Mouse (Mus musculus) liver, adult 2 months (tissue): Measurements from ENCODE around the gene Ankrd37. TPM values are rescaled to one million over a fixed set of nuclear protein-coding genes. Genes with fewer than 3 reads are reported as not detected.

Source experiments
- DNase-seq: peaks from one replicate; pipeline ENCODE4 v3.0.0-alpha.2; 2011; ENCODE audit warnings: low read depth, low spot score; ENCODE audit errors: extremely low read depth
- H3K27ac ChIP-seq: fragments of 200-500 bp; replicated peaks from 2 replicates; pipeline ENCODE4 v1.5.1; 2012; ENCODE audit warnings: low read depth, mild to moderate bottlenecking, control low read depth, inconsistent platforms, low read length; ENCODE audit not compliant: insufficient read depth
- H3K27me3 ChIP-seq: fragments of 200-500 bp; 2 replicates; pipeline ENCODE4 v1.6.1; 2012; ENCODE audit warnings: mild to moderate bottlenecking, moderate library complexity, low read length, inconsistent platforms; ENCODE audit not compliant: control insufficient read depth, insufficient read depth
- H3K36me3 ChIP-seq: fragments of 200-500 bp; 2 replicates; pipeline ENCODE4 v1.6.1; 2012; ENCODE audit warnings: low read length, inconsistent platforms; ENCODE audit not compliant: control insufficient read depth, insufficient read depth
- H3K4me1 ChIP-seq: fragments of 200-500 bp; 2 replicates; pipeline ENCODE4 v1.6.1; 2011; ENCODE audit warnings: low read length; ENCODE audit not compliant: control insufficient read depth, insufficient read depth
- H3K4me3 ChIP-seq: fragments of 200-500 bp; 2 replicates; pipeline ENCODE4 v1.5.1; 2011; ENCODE audit warnings: low read depth, mild to moderate bottlenecking, control low read depth, low read length, moderate library complexity; ENCODE audit not compliant: insufficient read depth
- H3K79me2 ChIP-seq: fragments of 200-500 bp; 2 replicates; pipeline ENCODE4 v1.6.1; 2012; ENCODE audit warnings: inconsistent platforms, mild to moderate bottlenecking, low read length, moderate library complexity; ENCODE audit not compliant: control insufficient read depth, insufficient read depth
- H3K9ac ChIP-seq: fragments of 200-500 bp; 2 replicates; pipeline ENCODE4 v1.6.1; 2012; ENCODE audit warnings: low read depth, mild to moderate bottlenecking, control low read depth, inconsistent platforms, low read length
- CTCF ChIP-seq: fragments of 200-500 bp; IDR thresholded peaks from 2 replicates; pipeline ENCODE4 v1.5.1; 2011; ENCODE audit warnings: low read depth, low read length, control low read depth
- POLR2A ChIP-seq: fragments of 200-500 bp; IDR thresholded peaks from 2 replicates; pipeline ENCODE4 v1.6.1; 2011; ENCODE audit warnings: low read length, control low read depth; ENCODE audit not compliant: insufficient read depth; ENCODE audit errors: extremely low read depth
- WGBS: fragments of 180-500 bp; shearing (Covaris S2); methylation state at CpG from one replicate; pipeline ENCODE4 v1.1.7; 2018; 5-methylcytosine and 5-hydroxymethylcytosine counted together
- polyA plus RNA-seq: library from polyadenylated mRNA; depleted of rRNA; stranded (reverse); fragments of >200 nt; gene quantifications from 2 replicates; pipeline ENCODE4 v1.2.3, GENCODE M21; 2012
- total RNA-seq: library from RNA; depleted of rRNA; stranded (reverse); fragments of >200 nt; gene quantifications from 2 replicates; pipeline ENCODE4 v1.2.3, GENCODE M21; 2014

Ankrd37 gene
- total and polyA plus RNA-seq, 2 experiments = 0.65 to 2.4 TPM

DNA sequence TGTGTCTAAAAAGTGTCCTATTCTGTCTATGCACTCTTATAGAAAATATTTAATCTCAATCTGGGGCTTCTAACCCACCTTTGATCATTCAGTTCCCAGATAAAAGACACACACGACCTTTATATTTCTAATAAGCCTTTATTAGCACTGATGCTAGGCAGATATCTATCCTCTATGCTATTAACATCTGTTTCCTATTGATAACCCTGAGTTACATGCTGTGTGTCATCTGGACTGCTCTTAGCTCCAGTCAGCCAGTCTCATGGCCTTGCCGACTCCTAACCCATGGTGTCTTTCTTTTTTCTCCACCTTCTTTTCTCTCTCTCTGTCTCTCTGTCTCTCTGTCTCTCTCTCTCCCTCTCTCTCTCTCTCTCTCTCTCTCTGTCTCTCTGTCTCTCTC, 17.3 kb downstream of the Ankrd37 start:
- no peaks in the 10 kb centered on the region for H3K79me2 ChIP-seq
- peaks cover 38% of the 10 kb centered on the region for H3K36me3 ChIP-seq
- H3K9ac ChIP-seq = no peak overlapping the region
- no peaks in the 10 kb centered on the region for H3K27me3 ChIP-seq
- TF ChIP-seq CTCF (no peak), POLR2A (no peak)
- H3K4me3 ChIP-seq = no peak overlapping the region
- 71% methylated on average over 2 of the region's 2 CpGs for WGBS
- DNase-seq = no peak
- H3K4me1 ChIP-seq = no peaks in the 10 kb centered on the region
- no peak overlapping the region for H3K27ac ChIP-seq

GRCm38 (mm10) chr8:45986665-45987064, 18.8 kb downstream of the Ankrd37 start:
- TF ChIP-seq POLR2A = no peak
- TF ChIP-seq CTCF = no peak
- Histone ChIP-seq H3K27ac (no peak overlapping the region), H3K79me2 (no peaks in the 10 kb centered on the region), H3K4me3 (no peak overlapping the region), H3K4me1 (no peaks in the 10 kb centered on the region), H3K9ac (no peak overlapping the region), H3K36me3 (peaks cover 46% of the 10 kb centered on the region), H3K27me3 (no peaks in the 10 kb centered on the region)
- no peak for DNase-seq
- WGBS = 59% methylated on average over 3 of the region's 3 CpGs

DNA sequence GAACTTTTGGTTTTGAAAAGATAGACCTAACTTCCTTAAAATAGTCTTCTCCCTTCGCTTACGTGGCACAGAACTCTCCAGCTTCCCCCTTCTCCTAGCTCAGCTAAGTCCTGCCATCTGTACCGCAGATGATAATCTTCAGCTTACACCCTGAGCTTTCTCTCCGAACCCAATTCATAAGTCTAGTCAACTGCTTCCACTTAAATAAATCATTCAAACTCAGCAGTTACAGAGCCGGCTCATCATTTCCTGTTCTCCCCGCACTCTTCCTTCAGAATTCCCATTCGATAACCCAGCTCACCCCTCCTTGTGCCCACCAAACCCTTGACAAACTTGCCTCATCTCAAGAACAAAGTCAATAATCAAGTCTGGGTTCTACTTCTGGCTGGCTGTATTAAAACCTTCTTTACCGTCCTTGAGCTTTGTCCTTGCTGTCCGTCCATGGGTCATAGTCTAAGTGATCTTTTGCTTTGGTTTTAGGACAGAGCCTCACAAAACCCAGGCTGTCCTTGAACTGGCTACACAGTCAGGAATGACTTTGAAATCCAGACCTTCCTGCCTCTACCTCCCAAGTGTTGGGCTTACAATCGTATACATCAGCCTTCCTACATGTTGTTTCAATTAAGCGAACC, 29.6 kb downstream of the Ankrd37 start:
- 33% methylated on average over 11 of the region's 11 CpGs for WGBS
- DNase-seq = peak; percentile 62
- H3K9ac ChIP-seq = peak overlapping the region; percentile 56
- peaks cover 2% of the 10 kb centered on the region for H3K4me1 ChIP-seq
- H3K4me3 ChIP-seq = peak overlapping the region; percentile 53
- H3K27me3 ChIP-seq = no peaks in the 10 kb centered on the region
- H3K36me3 ChIP-seq = peaks cover 8% of the 10 kb centered on the region
- H3K27ac ChIP-seq = peak overlapping the region; percentile 53
- TF ChIP-seq POLR2A = no peak
- no peak for TF ChIP-seq CTCF
- peaks cover 2% of the 10 kb centered on the region; the same call in 1 of the 2 replicates for H3K79me2 ChIP-seq

DNA sequence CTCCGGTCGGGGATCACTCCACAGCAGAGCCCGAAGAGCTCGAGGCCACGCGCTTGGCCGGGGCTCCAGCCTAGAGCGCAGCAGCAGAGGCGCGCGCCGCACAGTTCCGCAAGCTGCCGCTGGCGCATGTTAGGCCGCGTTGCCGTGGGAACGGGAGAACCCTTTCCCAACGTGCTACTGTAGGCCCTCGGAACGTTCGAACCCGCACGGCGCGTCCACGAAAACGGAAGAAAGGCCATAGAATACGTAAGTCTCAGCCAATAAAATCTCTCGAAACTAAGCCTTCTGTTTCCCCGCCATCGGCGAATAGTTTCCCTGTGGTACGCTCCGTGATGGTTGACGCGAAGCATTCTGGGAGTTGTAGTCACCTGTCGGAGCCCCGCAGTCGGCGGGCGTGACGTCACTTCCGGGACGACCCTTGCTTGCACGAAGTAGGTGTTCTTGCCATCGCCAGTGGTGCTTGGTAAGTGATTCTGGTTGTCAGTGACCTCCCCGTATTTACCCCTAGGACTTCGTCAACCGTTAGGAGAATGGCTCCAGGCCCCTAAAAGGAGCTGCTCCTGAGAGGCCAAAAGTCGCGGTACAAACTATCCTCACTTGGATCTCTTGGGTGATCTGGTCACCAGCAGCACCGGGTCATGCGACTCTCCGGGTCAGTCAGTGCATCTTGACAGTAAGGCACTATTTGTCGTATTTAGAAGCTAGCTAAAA, 30.2 kb downstream of the Ankrd37 start, which contains the start of the genes 1700029J07Rik and Ufsp2:
TSS of gene 1700029J07Rik (minus strand) at position 127 of the 711 bp plus-strand sequence.
TSS of gene Ufsp2 (plus strand) at position 403 of the 711 bp plus-strand sequence.
- peak; percentile 51 for TF ChIP-seq CTCF
- no peak for TF ChIP-seq POLR2A
- H3K4me1 ChIP-seq = peaks cover 2% of the 10 kb centered on the region
- H3K4me3 ChIP-seq = peak within 1 kb of the TSS; percentile 53
- under 1% methylated on average over 57 of the region's 57 CpGs for WGBS
- H3K27ac ChIP-seq = peak within 1 kb of the TSS; percentile 53
- no peaks in the 10 kb centered on the region for H3K27me3 ChIP-seq
- no peaks in the 10 kb centered on the region; the same call in 1 of the 2 replicates for H3K79me2 ChIP-seq
- H3K36me3 ChIP-seq = peaks cover 4% of the 10 kb centered on the region
- DNase-seq = peak; percentile 97
- peak within 1 kb of the TSS; percentile 56 for H3K9ac ChIP-seq

DNA sequence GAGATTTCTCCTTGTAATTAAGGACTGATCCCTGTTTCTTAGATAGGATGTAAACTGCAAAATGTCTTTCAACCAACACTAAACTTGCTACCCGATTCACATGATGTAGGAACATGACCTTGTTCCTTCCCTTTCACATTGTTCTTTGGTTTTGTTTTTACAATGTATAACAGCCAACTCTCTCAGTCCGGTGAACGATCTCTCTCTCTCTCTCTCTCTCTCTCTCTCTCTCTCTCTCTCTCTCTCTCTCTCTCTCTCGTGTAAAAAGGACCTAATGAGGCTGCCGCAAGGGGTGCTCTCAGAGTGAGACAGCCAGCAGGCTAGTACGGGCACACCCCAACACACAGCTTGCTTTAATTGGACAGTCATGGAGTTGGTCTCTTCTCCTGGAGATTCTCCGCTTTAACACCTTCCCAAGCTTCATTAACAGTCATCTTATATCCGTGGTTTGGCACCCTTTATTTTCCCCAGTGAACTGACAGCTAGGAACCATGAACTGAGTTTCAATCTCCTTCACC, 31.5 kb downstream of the Ankrd37 start:
- H3K4me3 ChIP-seq = no peak overlapping the region
- H3K79me2 ChIP-seq = no peaks in the 10 kb centered on the region; the same call in 1 of the 2 replicates
- TF ChIP-seq CTCF = no peak
- no peak for TF ChIP-seq POLR2A
- no peaks in the 10 kb centered on the region for H3K27me3 ChIP-seq
- H3K36me3 ChIP-seq = no peaks in the 10 kb centered on the region
- H3K9ac ChIP-seq = no peak overlapping the region
- WGBS = 82% methylated on average over 8 of the region's 8 CpGs
- H3K27ac ChIP-seq = no peak overlapping the region
- peaks cover 2% of the 10 kb centered on the region for H3K4me1 ChIP-seq
- DNase-seq = no peak

GRCm38 (mm10) chr8:45970894-45971293, 34.6 kb downstream of the Ankrd37 start:
- no peak overlapping the region for H3K4me3 ChIP-seq
- over 99% methylated on average over 12 of the region's 12 CpGs for WGBS
- DNase-seq = no peak
- H3K27me3 ChIP-seq = no peaks in the 10 kb centered on the region
- H3K27ac ChIP-seq = no peak overlapping the region
- TF ChIP-seq POLR2A (no peak), CTCF (peak; percentile 27; the same call in 1 of the 2 replicates)
- no peaks in the 10 kb centered on the region; the same call in 1 of the 2 replicates for H3K79me2 ChIP-seq
- no peaks in the 10 kb centered on the region for H3K36me3 ChIP-seq
- no peaks in the 10 kb centered on the region for H3K4me1 ChIP-seq
- no peak overlapping the region for H3K9ac ChIP-seq
